Mouse (Mus musculus) spleen, postnatal 10 days (tissue): ENCODE data around the gene Dmgdh.

Source experiments
- DNase-seq, 2 experiments: peaks; one replicate each; pipeline ENCODE4 v3.0.0; 2021 to 2022; ENCODE audit warnings: low spot score in 2 of 2

Dmgdh gene

GRCm38 (mm10) chr13:93674131-93674561 is at the start of gene Dmgdh, which contains the start of gene Bhmt2:
Dmgdh (plus strand) TSS chr13:93674433.
Bhmt2 (minus strand) TSS chr13:93674302.
- no peak for DNase-seq

GRCm38 (mm10) chr13:93628861-93629260 is 45.4 kb upstream of the Dmgdh start:
- no peak for DNase-seq

- DNase-seq = no peak
These were observed 43.1 kb upstream of the Dmgdh start for GRCm38 (mm10) chr13:93630941-93631705.

GRCm38 (mm10) chr13:93632927-93633326 is 41.3 kb upstream of the Dmgdh start:
- DNase-seq = no peak

GRCm38 (mm10) chr13:93636561-93636960 is 37.7 kb upstream of the Dmgdh start:
- DNase-seq = no peak

GRCm38 (mm10) chr13:93637282-93638245 is 36.7 kb upstream of the Dmgdh start, which contains the start of gene Bhmt:
Bhmt (minus strand) TSS chr13:93637961.
- no peak for DNase-seq

- no peak for DNase-seq
These were observed 34.6 kb upstream of the Dmgdh start for GRCm38 (mm10) chr13:93639636-93640035.

GRCm38 (mm10) chr13:93648387-93649130 is 25.7 kb upstream of the Dmgdh start:
- no peak for DNase-seq

GRCm38 (mm10) chr13:93653382-93653781 is 20.9 kb upstream of the Dmgdh start:
- no peak for DNase-seq

- DNase-seq = no peak
These were observed 16.3 kb upstream of the Dmgdh start for GRCm38 (mm10) chr13:93657941-93658340.

GRCm38 (mm10) chr13:93667586-93667985 is 6.6 kb upstream of the Dmgdh start:
- DNase-seq = no peak

GRCm38 (mm10) chr13:93672371-93672770 is 1.9 kb upstream of the Dmgdh start:
- no peak for DNase-seq

- no peak for DNase-seq
These were observed 937 bp upstream of the Dmgdh start for GRCm38 (mm10) chr13:93673296-93673695.

- no peak for DNase-seq
These were observed 2.6 kb downstream of the Dmgdh start for GRCm38 (mm10) chr13:93676864-93677263.

- DNase-seq = no peak
These were observed 9.1 kb downstream of the Dmgdh start for GRCm38 (mm10) chr13:93683336-93683735.

- DNase-seq = no peak
These were observed 11.0 kb downstream of the Dmgdh start for GRCm38 (mm10) chr13:93685226-93685625.

GRCm38 (mm10) chr13:93687321-93687720 is 13.1 kb downstream of the Dmgdh start:
- DNase-seq = no peak

GRCm38 (mm10) chr13:93689566-93689965 is 15.3 kb downstream of the Dmgdh start:
- DNase-seq = no peak

GRCm38 (mm10) chr13:93690821-93691220 is 16.6 kb downstream of the Dmgdh start:
- DNase-seq = no peak

GRCm38 (mm10) chr13:93698866-93699265 is 24.6 kb downstream of the Dmgdh start:
- no peak for DNase-seq

- no peak for DNase-seq
These were observed 31.5 kb downstream of the Dmgdh start for GRCm38 (mm10) chr13:93705697-93706096.

GRCm38 (mm10) chr13:93707271-93707670 is 33.0 kb downstream of the Dmgdh start:
- no peak for DNase-seq
